Mouse (Mus musculus) large intestine, adult 2 months (tissue): ENCODE measurements around the gene Zfp764. TPM values are rescaled to one million over a fixed set of nuclear protein-coding genes. Genes with fewer than 3 reads are reported as not detected.
"Not testable (repeated sequence)": the region's sequence is repeated elsewhere in the genome, so short reads cannot be mapped to it uniquely, and the experiment has no call there.

Source experiments
- DNase-seq: peaks from one replicate; pipeline ENCODE4 v3.0.0-alpha.2; 2012; ENCODE audit warnings: low read depth, low spot score
- WGBS: fragments of 180-500 bp; shearing (Covaris S2); methylation state at CpG from one replicate; pipeline ENCODE4 v1.1.7; 2018; 5-methylcytosine and 5-hydroxymethylcytosine counted together
- polyA plus RNA-seq: library from polyadenylated mRNA; depleted of rRNA; stranded (reverse); fragments of >200 nt; gene quantifications from 2 replicates; pipeline ENCODE4 v1.2.3, GENCODE M21; 2012; rRNA removed

The Zfp764 gene
- 5.8 and 8.8 TPM in 2 replicates for polyA plus RNA-seq

DNA sequence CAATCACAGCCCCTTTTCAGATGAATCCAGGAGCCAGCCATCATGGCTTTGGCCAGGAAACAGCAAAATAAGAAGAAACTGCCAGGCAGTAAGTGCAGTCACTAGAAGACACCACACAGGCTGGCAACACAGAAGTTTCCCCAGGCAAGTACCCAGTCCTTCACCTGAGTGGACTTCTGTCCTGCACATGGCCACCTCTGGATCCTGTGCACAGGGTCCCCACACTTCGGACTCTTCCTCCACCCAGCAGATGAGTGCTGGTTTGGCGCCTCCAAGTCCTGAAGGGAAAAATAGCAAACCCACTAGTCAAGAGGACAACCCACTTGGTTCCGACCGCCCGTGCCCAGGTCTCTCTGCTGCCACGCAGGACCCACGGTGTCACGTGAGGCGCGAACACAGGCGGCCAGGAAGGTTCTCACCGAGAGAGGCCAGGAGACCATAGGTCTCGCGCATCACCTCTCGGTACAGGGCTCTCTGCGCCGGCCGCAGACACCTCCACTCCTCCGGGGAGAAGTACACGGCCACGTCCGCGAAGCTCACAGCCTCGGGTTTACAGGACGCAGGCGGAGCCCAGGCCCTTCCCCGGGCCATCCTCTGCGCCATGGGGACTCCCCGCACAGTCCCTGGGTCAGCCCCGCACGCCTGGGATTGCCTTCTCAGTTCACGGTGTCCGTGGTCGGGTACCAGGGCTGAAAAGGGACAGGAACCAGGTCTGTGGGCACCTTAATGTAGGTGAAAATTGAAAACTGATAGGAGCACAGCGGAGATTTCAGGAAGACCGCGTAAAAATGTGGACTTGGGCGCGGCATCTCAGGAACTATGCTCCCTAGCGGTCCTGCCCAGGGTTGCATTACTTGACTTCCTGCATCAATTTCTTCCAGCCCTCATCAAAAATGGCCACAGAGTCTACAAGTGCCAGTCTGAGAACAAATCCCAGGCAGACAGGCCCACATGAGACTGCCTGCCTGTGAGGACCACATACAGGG, at the start of gene Zfp764:
Zfp764 (minus strand) TSS at position 821 of the 986 bp plus-strand sequence.
- DNase-seq: peak; percentile 65
- 2% methylated on average over 40 of the region's 40 CpGs for WGBS

DNA sequence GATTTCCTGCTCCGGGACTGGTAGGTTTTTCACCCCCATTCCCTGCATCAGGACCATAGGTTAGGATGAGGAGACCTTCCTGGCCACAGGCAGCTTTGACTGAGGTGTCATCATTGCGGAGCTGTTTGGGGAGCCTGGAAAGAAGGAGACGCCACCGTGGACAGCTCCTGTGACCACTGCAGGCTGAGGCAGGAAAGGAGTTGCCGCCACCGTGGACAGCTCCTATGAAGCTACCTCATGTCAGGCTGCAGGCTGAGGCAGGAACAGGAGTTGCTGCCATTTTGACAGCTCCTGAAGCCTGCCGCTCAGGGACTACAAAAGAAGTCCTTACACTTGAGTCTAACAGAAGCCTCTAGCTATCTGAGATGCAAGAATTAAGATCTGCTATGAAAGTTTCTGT, 48.3 kb upstream of the Zfp764 start:
- no peak for DNase-seq
- WGBS: 90% methylated on average over 7 of the region's 7 CpGs

DNA sequence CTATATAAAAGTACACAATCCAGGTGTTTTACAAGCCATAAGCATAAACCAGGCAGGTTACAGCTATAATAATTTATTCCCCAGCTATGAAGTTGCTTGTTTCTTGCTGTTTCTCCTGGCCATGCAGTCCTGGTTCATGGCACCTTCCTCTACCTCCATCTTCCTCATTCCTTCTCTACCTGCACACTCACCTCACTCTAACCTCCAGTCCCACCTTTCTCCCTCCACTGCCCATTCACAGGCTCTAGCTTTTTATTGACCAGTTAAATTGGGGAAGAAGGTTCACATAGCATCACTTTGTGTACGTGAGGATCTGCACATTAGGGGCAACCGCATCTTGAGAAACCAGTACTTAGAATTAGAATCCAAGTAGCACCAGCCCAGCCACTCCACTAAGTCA, 46.4 kb upstream of the Zfp764 start:
- no peak for DNase-seq
- 83% methylated on average over 2 of the region's 2 CpGs for WGBS

DNA sequence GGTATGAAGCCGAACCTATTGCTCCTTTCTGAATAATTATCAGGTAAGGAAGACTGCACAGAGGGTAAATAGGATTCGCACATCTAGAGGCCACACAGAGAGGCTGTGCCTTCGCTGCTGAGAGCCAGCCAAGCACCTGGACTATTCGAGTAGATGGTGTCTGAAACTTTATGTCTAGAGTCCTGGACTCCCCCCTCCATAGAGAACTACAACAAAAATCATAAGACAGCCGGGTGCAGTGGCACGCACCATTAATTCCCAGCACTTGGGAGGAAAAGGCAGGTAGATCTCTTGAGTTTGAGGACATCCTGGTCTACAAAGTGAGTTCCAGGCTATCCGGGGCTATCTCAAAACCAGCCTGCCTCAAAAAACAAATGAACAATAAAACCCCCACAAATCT, 43.3 kb upstream of the Zfp764 start:
- 60% methylated on average over 7 of the region's 7 CpGs for WGBS
- no peak for DNase-seq

DNA sequence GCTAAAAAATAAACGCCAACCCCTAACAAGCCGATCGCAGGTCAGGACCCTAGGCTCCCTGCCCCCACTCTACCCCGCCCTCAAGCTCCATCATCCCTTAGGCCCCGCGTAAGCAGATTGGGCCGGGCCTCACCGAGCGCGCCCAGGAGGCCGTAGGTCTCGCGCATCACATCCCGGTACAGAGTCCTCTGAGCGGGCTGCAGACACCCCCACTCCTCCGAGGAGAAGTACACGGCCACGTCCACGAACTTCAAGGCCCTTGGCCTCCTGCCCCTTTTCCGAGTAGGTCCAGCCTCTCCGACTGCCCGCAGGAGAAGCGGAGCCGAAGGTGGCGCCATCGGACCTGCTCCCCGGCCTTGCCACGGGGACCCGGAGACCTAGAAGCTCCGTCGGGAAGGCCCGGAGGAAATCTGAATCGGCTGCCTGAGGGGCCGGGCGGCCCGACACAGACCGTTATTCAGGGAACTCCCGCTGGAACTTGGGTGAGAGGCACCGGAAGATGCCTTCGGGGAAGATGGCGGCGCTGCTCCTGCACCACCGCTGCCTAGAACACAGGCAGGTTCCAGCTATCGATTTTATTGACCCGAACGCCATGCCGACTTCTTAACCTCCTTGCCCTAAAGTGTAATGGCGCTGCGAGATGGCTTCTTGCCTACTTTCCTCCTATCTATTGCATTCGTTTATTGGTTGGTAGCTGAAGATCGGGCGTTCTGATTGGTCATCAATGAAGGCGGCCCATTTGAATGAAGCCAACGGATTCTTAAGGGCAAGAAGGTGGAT, 42.1 kb upstream of the Zfp764 start, which contains the start of gene Zfp689:
Zfp689 (minus strand) TSS at position 638 of the 780 bp plus-strand sequence.
- peak; percentile 99 for DNase-seq
- under 1% methylated on average over 54 of the region's 54 CpGs for WGBS

DNA sequence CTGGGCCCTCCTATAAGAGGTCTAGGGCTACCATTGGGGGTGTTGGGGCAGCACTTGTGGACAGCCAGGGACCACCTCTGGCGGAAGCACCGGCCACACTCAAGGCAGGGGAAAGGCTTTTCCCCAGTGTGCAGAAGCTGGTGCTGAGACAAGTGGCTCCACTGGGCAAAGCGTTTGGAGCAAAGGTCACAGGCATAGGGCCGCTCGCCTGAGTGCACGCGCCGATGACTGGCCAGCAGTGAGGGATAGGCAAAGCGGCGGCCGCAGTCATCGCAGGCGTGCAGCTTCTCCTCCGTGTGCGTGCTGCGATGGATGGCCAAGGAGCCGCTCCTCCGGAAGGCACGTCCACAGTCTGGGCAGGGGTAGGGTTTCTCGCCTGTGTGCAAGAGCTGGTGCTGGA, 37.4 kb upstream of the Zfp764 start:
- 95% methylated on average over 20 of the region's 20 CpGs for WGBS

DNA sequence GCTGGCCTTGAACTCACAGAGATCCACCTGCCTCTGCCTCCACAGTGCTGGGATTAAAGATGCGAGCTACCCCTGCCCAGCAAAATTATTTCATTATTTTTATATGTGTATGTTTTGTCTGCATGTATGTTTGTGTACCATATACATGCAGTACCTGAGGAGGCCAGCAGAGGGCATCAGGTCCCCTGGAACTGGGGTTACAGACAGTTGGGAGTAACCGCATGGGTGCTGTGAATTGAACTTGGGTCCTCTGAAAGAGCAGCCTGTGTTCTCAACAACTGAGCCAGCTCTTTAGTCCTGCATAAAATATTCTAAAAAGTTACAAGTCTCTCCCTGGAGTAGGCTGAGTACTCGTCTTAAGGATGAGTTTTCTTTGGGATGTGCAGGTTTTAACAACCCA, 31.1 kb upstream of the Zfp764 start:
- WGBS: 90% methylated on average over 3 of the region's 3 CpGs
- DNase-seq: no peak

More for the DNA sequence above, 37.4 kb upstream of the Zfp764 start:
- no peak for DNase-seq

DNA sequence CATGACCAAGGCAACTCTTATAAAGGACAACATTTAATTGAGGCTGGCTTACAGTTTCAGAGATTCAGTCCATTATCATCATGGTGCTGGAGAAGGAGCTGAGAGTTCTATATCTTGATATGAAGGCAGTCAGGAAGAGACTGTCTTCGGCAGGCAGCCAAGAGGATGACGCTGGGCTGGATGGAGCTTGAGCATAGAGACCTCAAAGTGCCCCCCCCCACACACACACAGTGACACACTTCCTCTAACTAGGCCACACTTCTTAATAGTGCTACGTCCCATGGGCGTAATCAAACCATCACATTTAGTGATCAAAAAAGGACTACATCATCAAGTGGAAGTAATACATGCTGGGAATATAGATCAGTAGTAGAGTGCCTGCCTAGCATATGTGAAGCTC, 28.6 kb upstream of the Zfp764 start:
- WGBS: 94% methylated on average over 4 of the region's 4 CpGs
- no peak for DNase-seq

DNA sequence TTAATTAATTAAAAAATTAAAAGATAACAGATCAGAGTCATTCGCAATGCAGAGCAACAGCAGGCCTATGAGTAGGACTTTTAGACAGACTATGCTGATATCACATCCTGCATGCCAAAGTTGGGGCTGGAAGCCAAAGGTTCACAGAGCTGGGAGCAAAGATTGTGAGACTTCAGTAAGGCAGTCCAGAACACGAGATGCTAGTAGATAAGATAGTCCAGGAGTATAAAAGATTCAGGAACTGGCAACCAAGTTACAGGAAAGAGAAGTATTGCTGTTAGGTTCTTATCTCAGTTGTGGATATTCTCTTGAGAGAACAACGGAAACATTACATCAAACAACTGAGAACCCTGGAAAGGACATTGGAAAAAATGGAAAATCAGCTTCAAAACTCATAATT, 19.7 kb upstream of the Zfp764 start:
- 70% methylated on average over 3 of the region's 3 CpGs for WGBS
- DNase-seq: no peak

DNA sequence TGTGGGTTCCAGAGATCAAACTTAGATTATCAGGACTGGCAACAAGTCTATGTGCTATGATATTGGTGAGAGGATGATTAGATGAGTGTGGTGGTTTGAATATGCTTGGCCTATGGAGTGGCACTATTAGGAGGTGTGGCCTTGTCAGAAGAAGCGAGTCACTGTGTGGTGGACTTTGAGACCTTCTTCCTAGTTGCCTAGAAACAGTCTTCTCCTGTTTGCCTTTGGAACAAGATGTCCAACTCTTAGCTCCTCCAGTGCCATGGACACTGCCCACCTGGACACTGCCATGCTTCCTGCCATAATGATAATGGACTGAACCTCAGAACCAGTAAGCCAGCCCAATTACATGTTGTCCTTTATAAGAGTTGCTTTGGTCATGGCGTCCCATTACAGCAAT, 19.3 kb upstream of the Zfp764 start:
- 59% methylated on average over 2 of the region's 2 CpGs for WGBS
- DNase-seq: no peak

DNA sequence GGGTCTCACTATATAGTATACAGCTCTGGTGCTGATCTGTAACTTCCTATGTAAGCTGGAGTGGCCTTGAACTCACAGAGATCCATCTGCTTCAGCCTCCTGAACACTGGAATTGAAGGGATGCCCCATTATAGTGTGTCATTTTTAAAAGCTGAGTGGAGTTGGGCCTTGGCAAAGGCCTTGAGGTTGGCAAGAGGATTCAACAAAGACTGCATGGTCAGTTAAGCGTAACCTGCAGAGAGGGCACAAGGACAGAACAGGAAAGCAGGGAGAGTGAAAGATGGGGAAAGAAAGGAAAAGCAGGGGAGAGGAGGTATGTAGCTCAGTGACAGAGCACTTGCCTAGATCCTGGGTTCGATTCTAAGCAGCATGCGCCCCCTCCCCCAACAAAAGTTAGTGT, 18.7 kb upstream of the Zfp764 start:
- 87% methylated on average over 3 of the region's 3 CpGs for WGBS
- DNase-seq: no peak

DNA sequence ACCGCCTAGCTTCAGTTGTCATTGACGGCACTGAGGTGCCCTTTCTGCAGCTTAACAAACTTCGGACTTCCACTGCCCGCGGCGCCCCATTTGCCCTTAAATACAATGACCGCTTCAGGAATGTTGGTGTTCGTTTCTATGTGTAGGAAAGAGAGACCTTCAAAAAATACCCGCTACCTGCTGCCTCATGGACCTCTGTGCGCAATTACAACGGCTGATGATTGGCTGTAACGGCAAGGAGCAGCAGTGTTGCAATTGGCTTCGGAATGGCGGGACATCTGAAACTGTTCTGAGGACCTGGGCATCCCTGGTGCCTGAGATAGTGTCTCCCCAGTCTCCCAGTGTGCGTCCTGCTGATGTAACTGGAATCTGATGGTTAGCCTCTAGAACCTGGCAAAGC, 15.6 kb upstream of the Zfp764 start:
- WGBS: under 1% methylated on average over 15 of the region's 15 CpGs
- no peak for DNase-seq

DNA sequence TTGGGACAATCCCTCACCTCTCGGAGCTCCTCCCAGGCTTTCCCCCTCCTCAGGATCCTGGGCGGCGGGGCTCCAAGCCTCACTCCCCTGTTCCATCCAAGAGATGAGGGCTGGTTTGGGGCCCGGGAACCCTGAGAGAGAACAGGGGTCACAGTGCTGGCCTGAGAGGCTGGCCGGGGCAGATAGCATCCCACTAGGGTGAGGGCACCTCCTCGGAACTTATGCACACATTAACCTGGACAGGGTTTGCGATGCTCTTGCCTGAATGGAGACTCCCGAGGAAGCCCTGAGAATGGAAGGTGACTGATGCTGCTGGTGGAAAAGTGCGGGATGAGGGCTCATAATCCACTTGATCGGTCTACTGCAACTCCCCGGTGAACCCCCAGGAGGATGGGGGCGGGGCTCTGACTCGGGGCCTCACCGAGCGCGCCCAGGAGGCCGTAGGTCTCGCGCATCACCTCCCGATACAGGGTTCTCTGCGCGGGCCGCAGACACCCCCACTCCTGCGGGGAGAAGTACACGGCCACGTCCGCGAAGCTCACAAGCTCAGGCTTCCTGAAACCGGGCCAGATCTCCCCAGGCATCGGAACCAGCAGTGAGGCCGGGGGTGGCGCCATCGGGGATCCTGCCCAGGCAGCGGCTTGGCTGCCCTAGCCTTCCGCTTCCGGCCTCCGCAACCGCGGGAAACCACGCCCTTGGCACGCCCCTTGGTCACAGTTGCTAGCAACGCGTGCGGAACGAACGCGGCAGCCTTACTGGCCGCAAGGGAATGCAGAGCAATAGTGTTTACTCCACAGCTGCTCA, 15.0 kb upstream of the Zfp764 start, which contains the start of gene Zfp688:
Zfp688 (minus strand) TSS at position 681 of the 804 bp plus-strand sequence.
- WGBS: under 1% methylated on average over 48 of the region's 48 CpGs
- peak; percentile 77 for DNase-seq

DNA sequence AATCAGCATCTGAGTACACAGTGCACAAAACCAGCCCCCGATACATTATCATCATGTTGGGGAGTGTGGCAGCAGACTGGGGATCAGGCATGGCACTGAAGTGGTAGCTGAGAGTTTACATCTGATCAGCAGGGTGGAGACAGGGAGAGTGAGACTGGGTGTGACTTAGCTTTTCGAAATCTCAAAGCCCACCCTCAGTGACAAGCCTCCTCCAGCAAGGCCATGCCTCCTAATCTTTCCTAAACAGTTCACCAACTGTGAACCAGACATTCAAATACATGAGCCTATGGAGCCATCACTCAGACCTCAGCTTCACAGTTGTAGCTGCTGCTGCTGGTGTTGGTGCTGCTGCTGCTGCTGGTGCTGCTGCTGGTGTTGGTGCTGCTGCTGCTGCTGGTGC, 4.8 kb upstream of the Zfp764 start:
- no peak for DNase-seq
- WGBS: 71% methylated on average over 2 of the region's 2 CpGs

DNA sequence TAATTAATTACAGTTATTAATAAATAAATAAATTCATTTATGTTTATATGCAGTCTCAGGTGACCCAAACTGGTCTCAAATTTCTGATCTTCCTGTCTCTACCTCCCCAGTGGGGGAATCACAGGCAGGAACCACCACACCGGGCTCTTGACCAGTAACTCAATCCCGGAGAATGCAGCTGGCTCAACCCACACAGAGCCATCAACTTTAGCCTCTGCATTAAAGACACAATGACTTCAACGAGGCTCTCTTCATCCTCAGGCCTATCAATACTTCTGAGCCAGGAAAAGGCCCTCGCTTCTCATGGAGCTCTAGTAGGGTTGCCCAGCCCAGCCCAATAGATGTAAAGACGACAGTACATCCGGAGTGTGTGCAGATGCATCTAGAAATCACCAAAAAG, 2.5 kb downstream of the Zfp764 start:
- WGBS: 95% methylated on average over 6 of the region's 6 CpGs
- DNase-seq: not testable (repeated sequence)

DNA sequence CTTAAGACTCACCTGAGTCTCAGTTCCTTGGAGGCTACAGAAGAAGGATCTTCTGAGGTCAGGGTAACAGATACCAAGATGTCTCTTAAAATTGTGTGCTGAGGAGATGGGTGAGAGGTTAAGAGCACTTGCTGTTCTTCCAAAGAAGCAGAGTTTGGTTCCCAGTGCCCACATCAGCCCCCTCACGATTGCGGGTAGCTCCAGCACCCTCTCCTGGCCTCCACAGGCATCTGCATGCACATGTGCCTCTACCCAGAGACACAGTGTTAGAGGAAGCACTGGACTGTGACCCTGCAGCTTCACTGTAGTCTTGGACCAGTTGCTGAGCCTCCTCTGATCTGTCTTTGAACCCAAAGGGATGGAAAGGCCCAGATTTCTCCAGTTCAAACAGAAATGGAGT, 3.6 kb downstream of the Zfp764 start:
- 66% methylated on average over 2 of the region's 2 CpGs for WGBS

DNA sequence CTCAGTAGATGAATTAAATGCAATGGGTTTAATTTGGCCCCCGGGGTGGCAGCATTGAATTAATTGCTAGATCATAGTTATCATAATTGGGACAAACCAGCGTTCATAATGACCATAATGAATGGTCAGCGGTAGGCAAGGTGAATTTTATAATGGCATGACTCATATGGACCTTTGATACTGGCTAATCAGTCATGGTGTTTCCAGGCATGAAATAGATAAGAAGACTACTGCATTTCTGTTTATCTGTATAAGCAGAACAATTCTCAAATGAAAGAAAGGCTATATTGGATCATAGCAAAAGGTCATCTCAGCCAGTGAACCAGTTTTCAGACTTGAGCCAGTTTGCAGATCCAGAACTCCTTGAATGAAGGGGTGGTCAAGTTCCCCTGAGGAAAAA, 6.3 kb downstream of the Zfp764 start:
- DNase-seq: no peak
- WGBS: 37% methylated on average over 3 of the region's 3 CpGs

More for the DNA sequence above, 3.6 kb downstream of the Zfp764 start:
- no peak for DNase-seq

DNA sequence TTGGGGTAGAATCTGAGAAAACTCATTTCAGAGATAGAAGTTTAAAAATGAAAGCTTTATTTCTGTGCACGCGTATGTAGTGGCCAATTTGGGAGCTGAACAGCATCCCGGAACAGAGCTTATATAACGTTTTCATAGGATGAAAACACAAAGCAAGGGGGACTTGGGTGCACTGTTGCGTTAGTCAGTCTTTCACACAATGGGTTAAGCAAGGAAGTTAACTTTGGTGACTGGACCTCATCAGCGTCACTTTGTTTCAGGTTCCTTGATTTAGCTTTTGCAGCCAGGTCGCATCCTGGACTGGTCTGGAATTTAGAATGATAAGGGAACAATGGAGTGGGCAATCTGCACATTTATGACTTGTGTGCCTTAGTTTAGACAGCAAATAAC, 12.7 kb downstream of the Zfp764 start:
- DNase-seq: no peak
- WGBS: 1% methylated on average over 7 of the region's 7 CpGs

DNA sequence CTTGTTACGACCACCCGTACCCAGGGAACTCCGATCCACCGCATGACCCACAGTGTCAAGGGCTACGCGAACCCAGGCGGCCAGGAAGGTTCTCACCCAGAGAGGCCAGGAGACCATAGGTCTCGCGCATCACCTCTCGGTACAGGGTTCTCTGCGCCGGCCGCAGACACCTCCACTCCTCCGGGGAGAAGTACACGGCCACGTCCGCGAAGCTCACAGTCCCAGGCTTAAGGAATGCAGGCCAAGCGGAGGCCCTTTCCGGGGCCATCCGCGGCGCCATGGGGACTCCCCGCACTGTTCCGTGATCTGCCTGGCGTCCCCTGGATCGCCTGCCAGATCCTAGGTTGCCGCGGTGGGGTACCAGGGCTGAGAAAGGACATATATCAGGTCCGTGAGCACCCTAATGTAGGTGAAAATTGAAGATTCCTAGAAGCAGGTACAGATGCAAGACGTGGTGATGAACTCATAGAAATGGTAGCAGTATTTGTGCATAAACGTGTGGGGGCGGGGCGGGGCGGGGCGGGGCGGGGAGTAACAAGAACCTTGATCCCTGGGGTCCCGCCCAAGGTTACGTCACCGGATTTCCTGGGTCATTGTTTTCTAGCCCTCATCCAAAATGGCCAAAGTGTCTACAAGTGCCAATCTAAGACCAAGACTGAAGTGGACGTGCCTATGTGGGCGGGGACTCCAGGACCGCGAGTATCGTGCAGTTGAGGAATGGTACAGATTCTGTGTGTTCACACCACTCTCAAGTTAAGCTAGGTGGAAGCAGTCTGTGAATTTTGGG, 13.3 kb downstream of the Zfp764 start, which contains the start of gene E430018J23Rik:
E430018J23Rik (minus strand) TSS at position 473 of the 787 bp plus-strand sequence.
- under 1% methylated on average over 45 of the region's 45 CpGs for WGBS

More for the DNA sequence above, 13.3 kb downstream of the Zfp764 start, which contains the start of gene E430018J23Rik:
- peak; percentile 99 for DNase-seq
